Mouse (Mus musculus): ENCODE data around the gene Pcgf5.

- TF ChIP-seq CTCF (IDR thresholded peaks at IDR 0.05; ENCODE audit: control insufficient read depth, insufficient read depth, insufficient read length) (no peak), FOSL1 (IDR thresholded peaks at IDR 0.05; ENCODE audit: insufficient read depth, low read length, poor library complexity, severe bottlenecking) (no peak)
Measured at GRCm38 (mm10) chr19:36427195-36427876, 79.2 kb downstream of the Pcgf5 start.

Data from C2C12 (cell line).